Mouse (Mus musculus) liver, postnatal 0 days (tissue): Measurements from ENCODE around the gene Zfand2b. TPM values are rescaled to one million over a fixed set of nuclear protein-coding genes. Genes with fewer than 3 reads are reported as not detected.

Experiments
- ATAC-seq: fragments of 200-750 bp; cut with Nextera tagmentation; 2 replicates; pipeline ENCODE4 v1.8.0; 2017; ENCODE audit warnings: mild to moderate bottlenecking, moderate library complexity
- DNase-seq: peaks from one replicate; pipeline ENCODE4 v3.0.0-alpha.2; 2016
- H3K27ac ChIP-seq: fragments of 300-500 bp; sonication (generic); 2 replicates; pipeline ENCODE4 v1.5.1; 2014; ENCODE audit warnings: antibody characterized with exemption, moderate library complexity, mild to moderate bottlenecking, low read depth
- H3K27me3 ChIP-seq: fragments of 300-500 bp; sonication (generic); 2 replicates; pipeline ENCODE4 v1.6.1; 2014; ENCODE audit warnings: low read length, control low read depth, mixed read lengths; ENCODE audit not compliant: insufficient read depth
- H3K36me3 ChIP-seq: fragments of 300-500 bp; sonication (generic); replicated peaks from 2 replicates; pipeline ENCODE4 v1.6.1; 2014; ENCODE audit warnings: mild to moderate bottlenecking, control low read depth, low read length, moderate library complexity, mixed read lengths; ENCODE audit not compliant: insufficient read depth
- H3K4me1 ChIP-seq: fragments of 300-500 bp; sonication (generic); 2 replicates; pipeline ENCODE4 v1.6.1; 2014; ENCODE audit warnings: antibody characterized with exemption, mild to moderate bottlenecking, control low read depth; ENCODE audit not compliant: insufficient read depth
- H3K4me2 ChIP-seq: fragments of 300-500 bp; sonication (generic); 2 replicates; pipeline ENCODE4 v1.6.1; 2014; ENCODE audit warnings: low read depth, mild to moderate bottlenecking, low read length, moderate library complexity, mixed read lengths
- H3K4me3 ChIP-seq: fragments of 300-500 bp; sonication (generic); 2 replicates; pipeline ENCODE4 v1.5.1; 2014; ENCODE audit warnings: low read depth, low read length
- H3K9ac ChIP-seq: fragments of 300-500 bp; sonication (generic); replicated peaks from 2 replicates; pipeline ENCODE4 v1.6.1; 2014; ENCODE audit warnings: mild to moderate bottlenecking, moderate library complexity
- H3K9me3 ChIP-seq: fragments of 300-500 bp; sonication (generic); 2 replicates; pipeline ENCODE4 v1.6.1; 2016; ENCODE audit warnings: mild to moderate bottlenecking, control low read depth, low read length, mixed read lengths
- CTCF ChIP-seq: sonication (generic); IDR thresholded peaks from 2 replicates; pipeline ENCODE4 v1.5.1; 2016; ENCODE audit warnings: antibody characterized with exemption, low read depth
- EP300 ChIP-seq: IDR thresholded peaks from 2 replicates; pipeline ENCODE4 v1.6.1; 2016; ENCODE audit warnings: antibody characterized with exemption, low read depth, mild to moderate bottlenecking
- WGBS: fragments of 180-500 bp; shearing (Covaris S2); extraction: QIAGEN DNeasy Blood & Tissue Kit; methylation state at CpG from one replicate; pipeline ENCODE4 v1.1.7; 2014; ENCODE audit not compliant: insufficient replicate concordance; 5-methylcytosine and 5-hydroxymethylcytosine counted together
- polyA plus RNA-seq: library from polyadenylated mRNA; unstranded; fragments of >200 nt; fragmentation: Nextera tagmentation; extraction: Ambion mirVana; gene quantifications from 2 replicates; pipeline ENCODE4 v1.2.1, GENCODE M21; 2015

The Zfand2b gene
- polyA plus RNA-seq, 1 experiment from 2014 or later, result 32.7 TPM

DNA sequence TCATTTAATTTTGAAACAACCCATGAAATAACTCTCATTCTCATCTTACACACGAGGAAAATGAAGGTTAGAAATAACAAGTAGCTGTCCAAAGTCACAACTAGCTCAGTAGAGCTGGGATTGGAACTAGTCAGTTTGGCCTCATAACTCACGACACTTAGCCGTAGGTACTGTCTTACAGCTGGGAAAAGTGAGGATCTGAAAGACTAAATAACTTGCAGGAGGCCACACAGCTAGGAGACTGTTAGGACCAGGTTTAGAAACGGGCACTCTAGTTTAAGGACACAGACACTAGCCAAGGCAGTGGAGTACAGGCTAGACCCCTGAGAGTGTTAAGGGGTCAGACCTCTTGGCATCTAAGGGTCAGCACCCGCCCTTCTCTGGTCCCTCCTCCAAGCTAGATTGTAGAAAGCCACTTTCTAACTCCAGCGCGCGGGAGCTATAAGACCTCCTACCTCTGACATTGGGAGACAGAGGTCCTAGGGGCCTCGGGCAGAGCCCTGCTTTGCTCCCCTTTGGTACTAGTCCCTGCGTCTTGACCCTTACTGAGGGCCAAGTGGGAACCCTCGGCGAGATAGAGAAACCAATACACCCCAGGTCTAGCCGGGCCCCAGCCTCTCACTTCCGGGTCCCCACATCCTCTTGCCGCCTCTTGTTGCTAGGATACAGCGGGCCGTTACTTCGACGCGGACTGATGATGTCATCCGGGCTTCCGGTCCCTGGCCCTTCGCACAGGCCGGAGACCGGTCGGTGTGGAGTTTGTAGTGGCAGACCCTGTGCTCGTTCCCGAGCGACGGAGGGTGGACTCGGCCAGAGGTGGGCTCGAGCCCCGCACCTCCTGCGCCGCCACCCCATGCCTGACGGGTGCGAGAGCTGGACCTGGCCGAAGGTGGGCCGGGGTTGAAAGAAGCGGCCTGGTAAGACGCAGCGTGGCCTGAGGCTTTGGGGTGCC is 42.0 kb downstream of the Zfand2b start, which contains the start of the genes Glb1l and Stk16:
Gene Glb1l (minus strand): TSS at position 678 of the 952 bp plus-strand sequence.
Gene Stk16 (plus strand): TSS at position 703 of the 952 bp plus-strand sequence.
- TF ChIP-seq CTCF (no peak), EP300 (peak; percentile 72; the same call in 1 of the 2 replicates)
- peaks cover 34% of the 10 kb centered on the region for H3K36me3 ChIP-seq
- peak within 1 kb of the TSS; percentile 100 for H3K4me2 ChIP-seq
- H3K9ac ChIP-seq, result peak within 1 kb of the TSS; percentile 85
- peaks cover 56% of the 10 kb centered on the region for H3K4me1 ChIP-seq
- H3K27ac ChIP-seq, result peak within 1 kb of the TSS; percentile 95
- ATAC-seq, result peak; percentile 84
- peak; percentile 97 for DNase-seq
- peak within 1 kb of the TSS; percentile 82 for H3K4me3 ChIP-seq
- H3K27me3 ChIP-seq, result no peaks in the 10 kb centered on the region
- H3K9me3 ChIP-seq, result no peaks in the 10 kb centered on the region
- 3% methylated on average over 42 of the region's 42 CpGs for WGBS

DNA sequence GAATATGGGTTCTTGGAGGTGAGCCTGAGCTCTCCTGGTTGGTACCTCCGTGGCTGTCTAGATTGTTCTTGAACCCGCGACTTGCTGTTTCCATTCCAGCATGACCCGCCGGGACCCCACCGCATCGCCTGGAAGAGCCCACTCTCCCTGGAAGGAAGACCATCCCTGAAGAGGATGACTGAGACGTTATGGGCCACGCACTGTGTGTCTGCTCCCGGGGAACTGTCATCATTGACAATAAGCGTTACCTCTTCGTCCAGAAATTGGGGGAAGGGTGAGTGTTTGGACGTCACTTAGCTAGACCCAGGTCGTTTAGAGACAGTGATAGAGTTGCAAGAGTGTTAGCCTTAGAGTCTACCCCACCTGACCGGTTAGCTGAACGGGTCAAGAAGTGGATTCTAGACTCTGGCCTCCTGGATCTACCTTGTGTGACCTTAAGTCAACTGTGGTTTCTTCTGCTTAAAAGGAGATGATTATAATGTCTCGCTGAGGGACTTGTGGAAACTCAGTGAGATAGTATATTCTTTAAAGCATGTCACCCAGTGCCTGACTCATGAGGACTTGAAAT is 42.8 kb downstream of the Zfand2b start:
- Histone ChIP-seq H3K27me3 (no peaks in the 10 kb centered on the region), H3K9me3 (no peaks in the 10 kb centered on the region), H3K4me1 (peaks cover 64% of the 10 kb centered on the region), H3K36me3 (peaks cover 42% of the 10 kb centered on the region), H3K4me2 (peak overlapping the region; percentile 100), H3K4me3 (peak overlapping the region; percentile 82), H3K27ac (peak overlapping the region; percentile 95), H3K9ac (peak overlapping the region; percentile 85)
- WGBS, result 7% methylated on average over 17 of the region's 17 CpGs
- no peak for ATAC-seq
- DNase-seq, result no peak
- TF ChIP-seq CTCF (no peak), EP300 (no peak)

- Histone ChIP-seq H3K27ac (peak overlapping the region; percentile 95), H3K4me2 (peak overlapping the region; percentile 100), H3K4me3 (peak overlapping the region; percentile 82), H3K36me3 (peaks cover 50% of the 10 kb centered on the region), H3K27me3 (no peaks in the 10 kb centered on the region), H3K4me1 (peaks cover 77% of the 10 kb centered on the region), H3K9me3 (no peaks in the 10 kb centered on the region), H3K9ac (peak overlapping the region; percentile 85)
- 50% methylated on average over 4 of the region's 4 CpGs for WGBS
- TF ChIP-seq CTCF, result no peak
- ATAC-seq, result peak; percentile 8; the same call in 1 of the 2 replicates
- peak; percentile 66 for DNase-seq
These were observed 44.1 kb downstream of the Zfand2b start for GRCm38 (mm10) chr1:75212542-75212941.

DNA sequence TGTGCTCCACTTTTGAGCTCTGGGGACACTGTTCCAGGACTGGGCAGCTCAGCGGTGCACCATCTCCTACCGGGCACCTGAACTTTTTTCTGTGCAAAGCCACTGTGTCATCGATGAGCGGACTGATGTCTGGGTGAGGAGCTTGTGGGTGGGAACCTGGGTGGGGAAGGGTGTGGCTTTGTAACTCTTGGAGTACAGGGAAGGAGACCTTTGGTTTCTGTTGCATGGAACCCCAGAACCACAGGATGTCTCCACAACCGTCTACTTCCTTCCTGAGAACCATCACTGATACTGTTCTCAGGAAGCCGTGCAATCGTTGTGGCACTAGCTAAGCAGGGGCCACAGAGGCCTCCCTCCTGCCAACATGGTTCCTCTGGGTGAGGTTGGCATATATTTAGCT is 44.6 kb downstream of the Zfand2b start:
- peak; percentile 67 for DNase-seq
- ATAC-seq, result no peak
- Histone ChIP-seq H3K36me3 (peaks cover 50% of the 10 kb centered on the region), H3K4me1 (peaks cover 81% of the 10 kb centered on the region), H3K4me2 (peak overlapping the region; percentile 100), H3K9me3 (no peaks in the 10 kb centered on the region), H3K27ac (peak overlapping the region; percentile 95), H3K9ac (peak overlapping the region; percentile 85; the same call in 1 of the 2 replicates), H3K4me3 (peak overlapping the region; percentile 82), H3K27me3 (no peaks in the 10 kb centered on the region)
- 18% methylated on average over 7 of the region's 7 CpGs for WGBS
- no peak for TF ChIP-seq CTCF
- TF ChIP-seq EP300, result no peak; the same call in 1 of the 2 replicates

- peak; percentile 46 for DNase-seq
- TF ChIP-seq CTCF (no peak), EP300 (no peak)
- Histone ChIP-seq H3K9ac (peak overlapping the region; percentile 44), H3K4me1 (peaks cover 76% of the 10 kb centered on the region), H3K4me3 (peak overlapping the region; percentile 95), H3K4me2 (peak overlapping the region; percentile 100), H3K27ac (peak overlapping the region; percentile 95), H3K27me3 (no peaks in the 10 kb centered on the region), H3K36me3 (peaks cover 50% of the 10 kb centered on the region), H3K9me3 (no peaks in the 10 kb centered on the region)
- 70% methylated on average over 2 of the region's 2 CpGs for WGBS
- peak; percentile 33 for ATAC-seq
These were observed 46.0 kb downstream of the Zfand2b start for GRCm38 (mm10) chr1:75214442-75214841.

- TF ChIP-seq EP300, result no peak
- TF ChIP-seq CTCF, result no peak
- Histone ChIP-seq H3K9me3 (no peaks in the 10 kb centered on the region), H3K4me3 (peak overlapping the region; percentile 95), H3K27ac (peak overlapping the region; percentile 95), H3K27me3 (no peaks in the 10 kb centered on the region), H3K4me1 (peaks cover 76% of the 10 kb centered on the region), H3K36me3 (peaks cover 50% of the 10 kb centered on the region), H3K9ac (peak overlapping the region; percentile 44), H3K4me2 (peak overlapping the region; percentile 100)
- ATAC-seq (peak; percentile 12), DNase-seq (peak; percentile 76)
- WGBS, result 38% methylated on average over 5 of the region's 5 CpGs
These were observed 46.4 kb downstream of the Zfand2b start for GRCm38 (mm10) chr1:75214886-75215285.
